Mouse (Mus musculus): ENCODE data around the gene Mgat5b.

- TF ChIP-seq CTCF (IDR thresholded peaks at IDR 0.05; ENCODE audit: low read depth) (no peak), EP300 (IDR thresholded peaks at IDR 0.05; ENCODE audit: low read depth) (no peak)
Measured at GRCm38 (mm10) chr11:117029569-117029955, 110.9 kb downstream of the Mgat5b start.
